Mouse (Mus musculus): Measurements from ENCODE around the gene Trp53. TPM values are rescaled to one million over a fixed set of nuclear protein-coding genes. Genes with fewer than 3 reads are reported as not detected.

Trp53 gene
- total and polyA plus RNA-seq, 3 experiments: 76.4 to 212 TPM; not detected in 1

DNA sequence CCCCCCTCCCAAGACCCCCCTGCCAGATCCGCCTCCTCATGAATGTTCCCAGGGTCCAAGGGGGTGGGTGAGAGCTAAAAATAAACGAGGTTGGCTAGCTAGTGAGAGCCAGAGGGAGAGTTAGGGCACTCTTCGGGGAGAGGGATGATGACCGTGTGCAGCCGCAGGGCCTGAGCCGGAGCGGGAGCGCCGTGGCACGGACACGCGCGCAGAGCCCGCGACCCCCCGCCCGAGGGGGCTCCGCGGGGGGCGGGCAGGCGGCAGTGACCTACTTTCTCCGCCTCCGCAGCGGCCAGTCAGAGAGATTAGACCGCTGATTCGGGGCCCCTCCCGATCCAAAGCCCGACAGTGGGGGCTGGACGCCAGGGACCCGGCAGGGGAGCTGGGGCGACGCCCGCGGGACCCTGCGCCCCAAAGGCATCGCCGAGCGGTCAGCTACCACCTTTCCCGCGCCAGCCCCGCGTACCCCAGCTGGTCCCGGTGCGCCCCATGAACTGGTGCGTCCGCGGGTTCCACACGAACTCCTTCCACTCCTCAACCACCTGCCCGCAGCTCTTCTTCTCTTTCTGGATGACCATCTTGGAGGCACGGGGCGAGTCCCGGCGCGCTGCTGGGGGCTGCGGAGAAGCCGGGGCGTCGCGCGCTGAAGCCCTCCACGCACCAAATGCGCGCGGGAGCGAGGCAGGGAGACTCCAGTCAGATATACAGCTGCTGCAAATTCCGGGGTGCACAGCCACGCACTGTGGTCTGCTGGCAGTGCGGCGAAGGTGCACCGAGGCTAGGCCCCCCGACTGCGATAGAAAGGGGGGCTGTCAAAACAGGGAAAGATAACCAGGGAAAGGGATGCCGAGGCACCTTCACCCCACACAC, 24.9 kb downstream of the Trp53 start (continued):
- TF ChIP-seq TCF12 (IDR thresholded peaks at IDR 0.05; ENCODE audit: low read depth, low read length) (0 out of 2 replicates have a peak, but pooled peaks have one; percentile 18), MXI1 (IDR thresholded peaks at IDR 0.05; ENCODE audit: low read depth, low read length) (peak; percentile 51; the same call in 1 of the 2 replicates), POLR2A (IDR thresholded peaks at IDR 0.05; ENCODE audit: control insufficient read depth in 1 of 2, insufficient read depth in 1 of 2, low read depth in 1 of 2, low read length in 2 of 2, poor library complexity in 1 of 2) (no peak), NRF1 (IDR thresholded peaks at IDR 0.05; ENCODE audit: insufficient read depth, low read depth, low read length, poor library complexity, severe bottlenecking) (no peak), ELF1 (IDR thresholded peaks at IDR 0.05; ENCODE audit: low read depth, low read length) (no peak), GATA1 (IDR thresholded peaks at IDR 0.05; ENCODE audit: low read depth, low read length) (no peak), ZNF384 (IDR thresholded peaks at IDR 0.05; ENCODE audit: low read depth, low read length) (no peak), USF1 (IDR thresholded peaks at IDR 0.05; ENCODE audit: low read depth, low read length) (no peak), POLR2AphosphoS5 (IDR thresholded peaks at IDR 0.05; ENCODE audit: borderline replicate concordance, low read depth, low read length) (no peak)

- H3K4me1 ChIP-seq (ENCODE audit: control insufficient read depth in 1 of 2, insufficient read depth in 2 of 2, low read length in 2 of 2): peaks cover 39 to 65% of the 10 kb centered on the region in 2 experiments
- H3K27ac ChIP-seq (ENCODE audit: control insufficient read depth, low read depth, low read length): peak within 1 kb of the TSS; percentile 78
- peaks cover 6% of the 10 kb centered on the region for H3K79me2 ChIP-seq (ENCODE audit: control insufficient read depth, insufficient read depth, low read length, poor library complexity)
- H3K9me3 ChIP-seq (replicated peaks; ENCODE audit: insufficient read depth, low read length): no peaks in the 10 kb centered on the region
- H3K36me3 ChIP-seq (ENCODE audit: control insufficient read depth in 1 of 2, insufficient read depth in 2 of 2, low read length in 2 of 2): peaks cover 1 to 43% of the 10 kb centered on the region in 2 experiments; a peak in 3 of 4 replicates
- peak within 1 kb of the TSS; percentile 73 for H3K9ac ChIP-seq (ENCODE audit: control insufficient read depth, low read depth, low read length, poor library complexity, severe bottlenecking)
- H3K4me3 ChIP-seq (ENCODE audit: control insufficient read depth in 1 of 2, insufficient read depth in 1 of 2, low read depth in 2 of 2, low read length in 2 of 2): peak within 1 kb of the TSS; percentile 61 to 80
- no peaks in the 10 kb centered on the region for H3K27me3 ChIP-seq (ENCODE audit: control insufficient read depth in 1 of 2, insufficient read depth in 2 of 2, low read length in 2 of 2)
- DNase-seq (ENCODE audit: low read depth, low spot score): peak; percentile 99
- 0 out of 2 replicates have a peak, but pooled peaks have one; percentile 51 for TF ChIP-seq USF1 (IDR thresholded peaks at IDR 0.05; ENCODE audit: low read depth, low read length)
- TF ChIP-seq POLR2AphosphoS2 (IDR thresholded peaks at IDR 0.05; ENCODE audit: low read length): peak; percentile 97
- peak; percentile 62 for TF ChIP-seq NRF1 (IDR thresholded peaks at IDR 0.05; ENCODE audit: insufficient read depth, low read depth, low read length, poor library complexity, severe bottlenecking)
- TF ChIP-seq HCFC1 (IDR thresholded peaks at IDR 0.05; ENCODE audit: low read depth, low read length): peak; percentile 71
- TF ChIP-seq RCOR1 (IDR thresholded peaks at IDR 0.05; ENCODE audit: low read depth, low read length): peak; percentile 54
- no peak for TF ChIP-seq BHLHE40 (IDR thresholded peaks at IDR 0.05; ENCODE audit: borderline replicate concordance, low read depth, low read length)
- peak; percentile 93; the same call in 1 of the 2 replicates for TF ChIP-seq MAZ (IDR thresholded peaks at IDR 0.05; ENCODE audit: low read depth, low read length)
- TF ChIP-seq POLR2A (IDR thresholded peaks at IDR 0.05; ENCODE audit: control insufficient read depth in 1 of 2, insufficient read depth in 1 of 2, low read depth in 1 of 2, low read length in 2 of 2, poor library complexity in 1 of 2): peak; percentile 100
- peak in 1 of 2 experiments; percentile 54; a peak in 2 of 4 replicates for TF ChIP-seq EP300 (IDR thresholded peaks at IDR 0.05; ENCODE audit: low read depth in 1 of 2, low read length in 2 of 2)
- TF ChIP-seq TBP (IDR thresholded peaks at IDR 0.05; ENCODE audit: low read depth, low read length): peak; percentile 96
- peak; percentile 67; the same call in 1 of the 2 replicates for TF ChIP-seq MAX (IDR thresholded peaks at IDR 0.05; ENCODE audit: low read length)
- TF ChIP-seq MEF2A (IDR thresholded peaks at IDR 0.05; ENCODE audit: extremely low read depth, insufficient replicate concordance, low read depth, low read length, poor library complexity, severe bottlenecking): no peak
- TF ChIP-seq CTCF (IDR thresholded peaks at IDR 0.05 in 2 of 3, conservative IDR thresholded peaks at IDR 0.05 in 1 of 3; ENCODE audit: control insufficient read depth in 1 of 3, insufficient read depth in 1 of 3, low read depth in 2 of 3, low read length in 3 of 3, poor library complexity in 1 of 3, severe bottlenecking in 1 of 3): no peak
- TF ChIP-seq MYC (IDR thresholded peaks at IDR 0.05; ENCODE audit: low read depth, low read length): peak; percentile 57; the same call in 1 of the 2 replicates
- peak; percentile 89 for TF ChIP-seq SIN3A (IDR thresholded peaks at IDR 0.05; ENCODE audit: low read length)
- peak; percentile 99 for TF ChIP-seq ZNF384 (IDR thresholded peaks at IDR 0.05; ENCODE audit: low read depth, low read length)
- TF ChIP-seq POLR2AphosphoS5 (IDR thresholded peaks at IDR 0.05; ENCODE audit: borderline replicate concordance, low read depth, low read length): no peak; the same call in 1 of the 2 replicates
- TF ChIP-seq NELFE (IDR thresholded peaks at IDR 0.05; ENCODE audit: low read depth, low read length): peak; percentile 98
- 0 out of 2 replicates have a peak, but pooled peaks have one; percentile 38 for TF ChIP-seq MYB (IDR thresholded peaks at IDR 0.05; ENCODE audit: low read depth, low read length)
- TF ChIP-seq JUND (IDR thresholded peaks at IDR 0.05; ENCODE audit: low read depth, low read length): no peak
- TF ChIP-seq GATA1 (IDR thresholded peaks at IDR 0.05; ENCODE audit: low read depth, low read length): no peak
- no peak for TF ChIP-seq GABPA (IDR thresholded peaks at IDR 0.05; ENCODE audit: low read depth, low read length)
- TF ChIP-seq UBTF (IDR thresholded peaks at IDR 0.05; ENCODE audit: borderline replicate concordance, insufficient read depth, low read depth, low read length): 0 out of 2 replicates have a peak, but pooled peaks have one; percentile 28
- TF ChIP-seq USF2 (IDR thresholded peaks at IDR 0.05; ENCODE audit: borderline replicate concordance in 1 of 2, insufficient read depth in 1 of 2, low read depth in 1 of 2, low read length in 2 of 2): no peak
- no peak for TF ChIP-seq CHD1 (IDR thresholded peaks at IDR 0.05; ENCODE audit: low read depth, low read length)
- TF ChIP-seq MXI1 (IDR thresholded peaks at IDR 0.05; ENCODE audit: low read depth, low read length): peak; percentile 72; the same call in 1 of the 2 replicates
These were observed 25.7 kb downstream of the Trp53 start, which contains the start of gene Atp1b2 for GRCm38 (mm10) chr11:69605726-69606490. Atp1b2 (minus strand) TSS chr11:69605942.

Measured in MEL (cell line).